Mouse (Mus musculus): ENCODE results near the gene Psmb8.
A peak's percentile ranks its signal among the peaks of the same experiment; 100 is the strongest.

Psmb8 gene

GRCm38 (mm10) chr17:34192852-34193251, 4.7 kb upstream of the Psmb8 start:
- DNase-seq (ENCODE audit: low read depth, low spot score): no peak

GRCm38 (mm10) chr17:34193468-34193867, 4.1 kb upstream of the Psmb8 start:
- DNase-seq (ENCODE audit: low read depth, low spot score): no peak

- DNase-seq (ENCODE audit: low read depth, low spot score): no peak
These were observed 2.8 kb upstream of the Psmb8 start for GRCm38 (mm10) chr17:34194723-34195122.

GRCm38 (mm10) chr17:34196491-34196890, 1.0 kb upstream of the Psmb8 start:
- DNase-seq (ENCODE audit: low read depth, low spot score): no peak

GRCm38 (mm10) chr17:34197904-34198520, 491 bp downstream of the Psmb8 start:
- no peak for DNase-seq (ENCODE audit: low read depth, low spot score)

GRCm38 (mm10) chr17:34198521-34198912, 996 bp downstream of the Psmb8 start:
- DNase-seq (ENCODE audit: low read depth, low spot score): no peak

GRCm38 (mm10) chr17:34199050-34199619, 1.6 kb downstream of the Psmb8 start:
- DNase-seq (ENCODE audit: low read depth, low spot score): no peak

DNA sequence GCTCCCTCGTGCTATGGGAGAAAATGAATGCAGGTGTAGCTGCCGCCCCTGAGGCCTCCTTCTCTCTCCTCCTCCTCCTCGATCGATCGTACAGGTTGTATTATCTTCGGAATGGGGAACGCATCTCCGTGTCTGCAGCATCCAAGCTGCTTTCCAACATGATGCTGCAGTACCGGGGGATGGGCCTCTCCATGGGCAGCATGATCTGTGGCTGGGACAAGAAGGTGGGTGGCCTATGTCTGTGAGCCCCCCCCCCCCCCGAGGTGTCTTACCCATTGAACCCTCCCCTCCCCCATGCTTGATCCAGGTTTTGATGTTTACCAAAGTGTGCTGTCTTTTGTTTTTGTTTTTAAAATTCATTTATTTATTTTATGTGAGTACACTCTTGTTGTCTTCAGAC, 2.5 kb downstream of the Psmb8 start:
- DNase-seq (ENCODE audit: low read depth, low spot score): no peak

DNA sequence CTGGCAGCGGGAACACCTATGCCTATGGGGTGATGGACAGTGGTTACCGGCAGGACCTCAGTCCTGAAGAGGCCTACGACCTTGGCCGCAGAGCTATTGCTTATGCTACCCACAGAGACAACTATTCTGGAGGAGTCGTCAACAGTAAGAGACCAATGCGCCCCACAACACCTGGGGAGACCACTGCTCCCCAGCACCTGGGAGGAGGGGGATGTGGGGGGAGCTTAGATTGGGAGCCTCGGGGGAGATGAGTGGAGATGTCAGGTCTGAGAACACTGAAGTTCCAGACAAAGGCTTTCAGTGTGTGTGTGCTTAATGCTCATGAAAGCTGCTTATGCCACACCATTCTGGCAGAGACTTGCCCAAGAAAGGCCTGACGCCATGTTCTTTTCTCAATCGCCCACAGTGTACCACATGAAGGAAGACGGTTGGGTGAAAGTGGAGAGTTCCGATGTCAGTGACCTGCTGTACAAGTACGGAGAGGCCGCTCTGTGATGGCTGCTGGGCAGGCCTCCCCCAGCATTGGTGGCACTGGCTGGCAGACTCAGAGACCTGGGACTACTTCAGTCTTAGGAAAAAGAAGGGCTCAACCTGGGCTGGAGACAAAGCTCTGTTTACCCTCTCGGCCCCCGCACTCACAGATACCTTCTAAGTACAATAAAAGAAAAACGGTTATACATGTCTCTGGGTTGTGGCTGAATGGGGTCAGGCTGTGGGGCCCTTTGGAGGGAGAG, 3.4 kb downstream of the Psmb8 start:
- DNase-seq (ENCODE audit: low read depth, low spot score): no peak

- no peak for DNase-seq (ENCODE audit: low read depth, low spot score)
These were observed 4.1 kb downstream of the Psmb8 start for GRCm38 (mm10) chr17:34201506-34202055.

DNA sequence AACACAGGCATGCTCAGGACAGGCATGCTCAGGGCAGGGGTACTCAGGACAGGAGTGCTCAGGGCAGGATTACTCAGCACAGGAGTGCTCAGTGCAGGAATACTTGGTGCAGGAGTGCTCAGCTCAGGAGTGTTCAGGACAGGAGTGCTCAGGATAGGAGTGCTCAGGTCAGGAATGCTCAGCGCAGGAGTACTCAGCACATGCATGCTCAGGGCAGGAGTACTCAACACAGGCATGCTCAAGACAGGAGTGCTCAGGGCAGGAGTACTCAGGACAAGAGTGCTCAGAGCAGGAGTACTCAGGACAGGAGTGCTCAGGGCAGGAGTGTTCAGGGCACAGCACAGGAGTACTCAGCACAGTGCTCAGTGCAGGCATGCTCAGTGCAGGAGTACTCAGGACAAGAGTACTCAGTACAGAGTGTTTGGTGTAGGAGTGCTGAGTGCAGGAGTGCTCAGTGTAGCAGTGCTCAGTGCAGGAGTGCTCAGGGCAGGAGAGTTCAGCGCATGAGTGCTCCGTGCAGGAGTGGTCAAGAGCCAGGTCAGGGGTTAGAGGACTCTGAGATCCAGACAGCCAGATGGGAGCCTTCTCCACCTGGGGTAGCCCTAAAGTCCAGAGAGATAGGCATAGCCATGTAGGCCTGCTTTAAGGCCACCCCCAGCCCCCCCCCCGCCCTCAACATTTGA, 5.4 kb downstream of the Psmb8 start:
- DNase-seq (ENCODE audit: low read depth, low spot score): no peak

DNA sequence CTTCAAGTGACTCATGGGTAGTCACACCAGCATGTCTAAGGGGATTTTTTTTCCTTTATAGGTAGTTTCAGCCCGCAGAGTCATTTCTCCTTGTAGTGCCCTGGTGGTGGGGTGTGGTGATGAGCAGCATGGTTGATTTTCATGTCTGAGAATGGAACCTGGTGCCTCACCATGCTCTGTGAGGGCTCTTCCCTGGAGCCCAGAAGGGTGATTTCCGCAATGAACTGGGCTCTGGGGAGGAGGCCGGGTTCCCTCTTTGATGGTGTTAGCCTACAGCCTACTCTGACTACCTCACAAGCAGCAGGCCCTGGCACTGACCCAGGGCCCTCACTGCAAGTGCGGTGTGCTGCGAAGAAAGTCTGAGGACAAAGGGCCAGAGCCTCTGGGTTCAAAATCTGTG, 5.9 kb downstream of the Psmb8 start, which contains the start of gene Tap2:
TSS of gene Tap2 (plus strand) at position 84 of the 400 bp plus-strand sequence.
- no peak for DNase-seq (ENCODE audit: low read depth, low spot score)

GRCm38 (mm10) chr17:34204303-34205010, 6.9 kb downstream of the Psmb8 start:
- DNase-seq (ENCODE audit: low read depth, low spot score): peak; percentile 71

DNA sequence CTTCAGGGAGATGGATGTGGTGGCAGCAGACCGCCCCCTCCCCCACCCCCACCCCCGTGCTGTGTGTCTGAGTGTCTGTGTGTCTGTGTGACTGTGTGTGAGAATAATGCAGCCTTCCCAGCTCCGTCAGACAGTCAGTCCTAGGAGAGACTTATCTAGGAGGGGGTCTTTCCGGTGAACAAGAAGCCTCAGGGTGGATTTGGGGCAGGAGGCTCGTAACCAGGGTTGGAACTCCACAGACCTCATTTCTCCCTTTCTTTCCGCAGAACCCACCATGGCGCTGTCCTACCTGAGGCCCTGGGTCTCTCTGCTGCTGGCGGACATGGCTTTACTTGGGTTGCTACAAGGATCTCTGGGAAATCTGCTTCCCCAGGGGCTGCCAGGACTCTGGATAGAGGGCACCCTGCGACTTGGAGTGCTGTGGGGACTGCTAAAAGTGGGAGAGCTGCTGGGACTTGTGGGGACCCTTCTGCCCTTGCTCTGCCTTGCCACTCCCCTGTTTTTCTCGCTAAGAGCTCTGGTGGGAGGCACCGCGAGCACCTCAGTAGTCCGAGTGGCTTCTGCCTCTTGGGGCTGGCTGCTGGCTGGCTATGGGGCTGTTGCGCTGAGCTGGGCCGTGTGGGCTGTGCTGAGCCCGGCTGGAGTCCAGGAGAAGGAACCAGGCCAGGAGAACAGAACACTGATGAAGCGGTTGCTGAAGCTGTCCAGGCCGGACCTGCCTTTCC, 7.7 kb downstream of the Psmb8 start:
- no peak for DNase-seq (ENCODE audit: low read depth, low spot score)

DNA sequence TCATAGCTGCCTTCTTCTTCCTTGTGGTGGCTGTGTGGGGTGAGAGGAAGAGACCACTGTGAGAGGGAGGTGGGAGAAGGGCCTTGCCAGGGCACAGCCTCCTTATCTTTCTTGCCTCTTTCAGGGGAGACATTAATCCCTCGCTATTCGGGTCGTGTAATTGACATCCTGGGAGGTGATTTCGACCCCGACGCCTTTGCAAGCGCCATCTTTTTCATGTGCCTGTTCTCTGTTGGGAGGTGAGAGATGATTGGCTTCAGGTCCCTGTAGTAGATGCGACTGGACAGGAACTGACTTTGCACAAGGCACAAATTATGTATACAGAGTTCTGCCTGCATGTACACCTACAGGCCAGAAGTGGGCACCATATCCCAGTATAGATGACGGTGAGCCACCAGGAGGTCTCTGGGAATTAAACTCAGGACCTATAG, 8.2 kb downstream of the Psmb8 start:
- peak; percentile 61 for DNase-seq (ENCODE audit: low read depth, low spot score)

GRCm38 (mm10) chr17:34206731-34207130, 9.2 kb downstream of the Psmb8 start:
- DNase-seq (ENCODE audit: low read depth, low spot score): no peak

- DNase-seq (ENCODE audit: low read depth, low spot score): no peak
These were observed 9.9 kb downstream of the Psmb8 start for GRCm38 (mm10) chr17:34207456-34207855.

GRCm38 (mm10) chr17:34207866-34208265, 10.3 kb downstream of the Psmb8 start:
- no peak for DNase-seq (ENCODE audit: low read depth, low spot score)

- no peak for DNase-seq (ENCODE audit: low read depth, low spot score)
These were observed 10.9 kb downstream of the Psmb8 start for GRCm38 (mm10) chr17:34208421-34208820.

DNA sequence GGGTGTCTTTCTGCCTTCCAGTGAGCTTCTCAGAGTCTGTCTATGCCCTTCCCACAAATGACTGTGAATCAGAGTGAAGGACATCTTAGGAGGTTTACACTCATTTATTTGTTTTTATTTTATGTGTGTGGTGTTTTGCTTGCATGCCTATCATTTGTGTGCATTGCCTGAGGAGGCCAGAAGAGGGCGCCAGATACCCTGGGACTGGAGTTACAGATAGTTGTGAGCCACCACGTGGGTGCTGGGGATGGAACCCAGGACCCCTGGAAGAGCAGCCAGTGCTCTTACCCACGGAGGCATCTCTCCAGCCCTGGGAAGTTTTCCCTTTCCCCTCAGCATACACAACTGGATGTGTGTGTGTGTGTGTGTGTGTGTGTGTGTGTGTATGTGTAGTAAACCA, 12.2 kb downstream of the Psmb8 start:
- DNase-seq (ENCODE audit: low read depth, low spot score): peak; percentile 53

GRCm38 (mm10) chr17:34210599-34210998, 13.1 kb downstream of the Psmb8 start:
- DNase-seq (ENCODE audit: low read depth, low spot score): no peak
